Mouse (Mus musculus) megakaryocyte, embryonic 14.5 days (primary cell): Measurements from ENCODE around the gene Slc22a23. TPM values are rescaled to one million over a fixed set of nuclear protein-coding genes. Genes with fewer than 3 reads are reported as not detected.

Source experiments
- H3K27me3 ChIP-seq: replicated peaks from 2 replicates; pipeline ENCODE3; 2012; ENCODE audit warnings: inconsistent platforms
- H3K36me3 ChIP-seq: replicated peaks from 2 replicates; pipeline ENCODE3; 2012; ENCODE audit warnings: low read length, inconsistent platforms, mixed read lengths
- H3K4me1 ChIP-seq: 2 replicates; pipeline ENCODE4 v1.6.1; 2012; ENCODE audit warnings: inconsistent platforms
- H3K4me3 ChIP-seq: replicated peaks from 2 replicates; pipeline ENCODE3; 2012; ENCODE audit warnings: moderate library complexity, mild to moderate bottlenecking, inconsistent platforms
- H3K9me3 ChIP-seq: 2 replicates; pipeline ENCODE4 v1.6.1; 2012; ENCODE audit warnings: inconsistent platforms
- FLI1 ChIP-seq: IDR thresholded peaks from 2 replicates; pipeline ENCODE4 v1.6.1; 2012; ENCODE audit warnings: low read length, inconsistent platforms, mixed read lengths
- GATA1 ChIP-seq: IDR thresholded peaks from 3 replicates; pipeline ENCODE4 v1.6.1; 2012; ENCODE audit warnings: mixed read lengths, low read length, inconsistent platforms, borderline replicate concordance
- polyA plus RNA-seq: library from polyadenylated mRNA; stranded (reverse); fragments of >175 nt; gene quantifications from 2 replicates; pipeline ENCODE4 v1.2.3, GENCODE M21; 2012; ENCODE audit warnings: low replicate concordance; ENCODE audit not compliant: insufficient read depth

The Slc22a23 gene
- polyA plus RNA-seq, 1 experiment = 33.9 TPM

DNA sequence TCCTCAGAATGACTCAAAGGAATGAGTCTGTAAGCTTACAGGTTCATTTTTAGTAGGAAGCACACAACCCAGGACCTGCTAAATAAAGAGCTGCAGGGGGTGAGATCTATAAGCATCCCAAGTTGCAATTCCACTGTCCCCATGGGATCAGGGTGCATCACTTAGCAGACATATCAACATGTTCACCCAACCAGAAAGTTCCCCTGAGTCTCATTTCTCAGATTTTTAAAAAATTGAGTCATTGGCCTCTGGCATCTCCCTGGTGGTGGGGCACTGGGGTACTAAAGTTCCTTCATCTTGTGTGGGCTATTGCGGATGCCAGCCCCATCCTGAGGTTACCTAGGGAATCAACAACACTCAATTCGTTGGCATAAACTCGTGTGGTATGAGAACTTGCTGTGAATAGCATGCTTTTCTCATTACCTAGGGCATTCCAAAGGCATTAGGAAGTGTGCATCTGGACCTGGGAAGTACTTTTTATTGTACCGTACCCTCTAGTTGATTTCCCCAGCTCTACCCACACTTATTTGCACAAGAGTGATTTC lies 25.4 kb upstream of the Slc22a23 start:
- H3K36me3 ChIP-seq = no peaks in the 10 kb centered on the region
- no peak for TF ChIP-seq GATA1
- no peaks in the 10 kb centered on the region for H3K9me3 ChIP-seq
- H3K4me1 ChIP-seq = peaks cover 51% of the 10 kb centered on the region
- H3K4me3 ChIP-seq = no peak overlapping the region
- peaks cover 3% of the 10 kb centered on the region for H3K27me3 ChIP-seq

DNA sequence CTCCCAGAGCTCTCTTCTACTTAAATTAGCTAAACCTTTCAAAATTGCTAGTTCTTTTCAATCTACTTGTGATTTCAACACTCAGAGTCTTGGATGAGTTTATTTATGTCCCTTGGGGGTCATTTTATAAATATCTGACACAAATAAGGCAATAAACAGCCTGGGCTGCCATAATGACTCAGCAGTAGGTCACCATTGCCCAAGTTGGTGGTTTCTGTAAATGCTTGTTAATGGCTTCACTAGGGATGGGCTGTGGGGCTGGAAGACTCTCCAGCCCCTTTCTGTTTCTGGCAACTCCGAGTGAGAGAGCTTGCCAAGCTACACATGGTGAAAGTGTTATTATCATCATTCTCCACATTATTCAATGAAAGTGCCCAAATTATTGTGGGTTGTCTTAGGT lies 20.2 kb upstream of the Slc22a23 start:
- H3K36me3 ChIP-seq = no peaks in the 10 kb centered on the region
- TF ChIP-seq GATA1 (no peak), FLI1 (no peak)

DNA sequence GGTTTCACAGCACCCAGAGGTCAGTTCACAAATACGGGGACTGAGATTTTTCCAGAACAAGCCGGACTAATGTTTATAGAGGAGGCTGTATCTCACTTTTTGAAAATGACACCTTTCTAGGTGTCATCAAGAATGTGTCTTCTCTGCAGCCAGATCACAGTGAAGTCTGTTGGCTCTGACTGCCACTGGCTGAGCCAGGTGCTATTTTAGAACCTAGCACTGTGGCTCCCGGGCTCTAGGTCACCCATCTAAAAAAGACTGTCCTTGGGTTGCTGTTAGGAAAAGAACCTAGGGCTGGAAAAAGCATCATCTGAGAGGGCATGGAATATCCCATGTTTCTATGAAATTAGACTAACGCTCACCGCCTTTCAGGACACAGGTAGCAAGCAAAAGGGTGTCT lies 10.7 kb upstream of the Slc22a23 start:
- Histone ChIP-seq H3K27me3 (no peaks in the 10 kb centered on the region), H3K9me3 (no peaks in the 10 kb centered on the region), H3K4me3 (no peak overlapping the region), H3K4me1 (peaks cover 45% of the 10 kb centered on the region), H3K36me3 (no peaks in the 10 kb centered on the region)
- TF ChIP-seq GATA1 (no peak), FLI1 (no peak)

More for the DNA sequence above, 20.2 kb upstream of the Slc22a23 start:
- Histone ChIP-seq H3K9me3 (no peaks in the 10 kb centered on the region), H3K4me3 (no peak overlapping the region), H3K4me1 (peaks cover 73% of the 10 kb centered on the region), H3K27me3 (no peaks in the 10 kb centered on the region)

DNA sequence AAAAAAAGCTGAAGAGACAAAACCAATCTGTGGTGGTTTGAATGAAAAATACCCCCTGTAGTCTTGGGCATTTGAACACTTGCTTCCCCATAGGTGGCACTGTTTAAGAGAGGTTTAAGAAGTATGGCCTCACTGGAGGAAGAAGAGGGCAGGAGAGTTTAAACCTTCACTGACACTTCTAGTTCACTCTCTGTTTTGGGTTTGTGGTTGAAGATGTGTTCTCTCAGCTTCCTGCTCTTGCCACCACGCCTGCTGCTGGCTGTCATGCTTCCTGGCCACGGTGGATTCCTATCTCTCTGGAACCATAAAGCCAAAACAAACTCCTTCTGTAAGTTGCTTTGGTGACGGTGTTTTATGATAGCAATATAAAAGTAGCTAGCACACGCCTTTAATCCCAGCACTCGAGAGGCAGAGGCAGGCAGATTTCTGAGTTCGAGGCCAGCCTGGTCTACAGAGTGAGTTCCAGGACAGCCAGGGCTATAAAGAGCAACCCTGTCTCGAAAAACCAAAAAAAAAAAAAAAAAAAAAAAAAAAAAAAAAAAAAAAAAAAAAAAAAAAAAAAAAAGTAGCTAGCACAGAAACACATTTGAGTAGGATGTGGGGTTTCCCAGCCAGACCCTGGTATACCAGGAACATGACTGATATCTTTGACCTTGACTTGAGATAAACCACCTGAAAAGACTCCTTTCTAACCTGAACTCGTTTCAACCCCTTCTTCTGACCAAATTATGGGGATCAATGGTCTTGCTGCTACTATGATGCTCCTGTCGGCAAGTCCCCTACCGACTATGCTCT lies 10.0 kb upstream of the Slc22a23 start:
- no peaks in the 10 kb centered on the region for H3K27me3 ChIP-seq
- no peaks in the 10 kb centered on the region for H3K9me3 ChIP-seq
- no peak overlapping the region for H3K4me3 ChIP-seq
- H3K4me1 ChIP-seq = peaks cover 49% of the 10 kb centered on the region
- no peak for TF ChIP-seq FLI1
- H3K36me3 ChIP-seq = no peaks in the 10 kb centered on the region

DNA sequence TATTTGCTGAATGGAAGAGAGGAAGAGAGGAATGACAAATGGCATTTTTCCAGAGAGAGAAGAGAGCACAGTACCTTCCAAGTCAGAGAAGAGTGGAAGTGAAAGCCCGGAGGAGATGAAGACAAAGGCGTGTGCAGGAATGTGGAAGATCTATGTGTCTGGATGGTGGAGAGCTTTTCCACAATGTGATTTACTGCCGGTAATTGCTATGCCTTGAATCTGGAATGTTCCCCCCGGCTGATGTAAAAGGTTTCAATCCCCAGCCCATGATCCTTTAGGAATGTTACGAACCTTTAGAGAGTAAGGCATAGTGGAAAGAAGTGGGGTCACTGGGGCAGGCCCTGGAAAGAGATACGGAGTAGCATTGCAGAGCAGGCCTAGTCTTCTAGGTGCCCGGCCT lies 8.3 kb upstream of the Slc22a23 start:
- H3K4me3 ChIP-seq = no peak overlapping the region
- no peaks in the 10 kb centered on the region for H3K36me3 ChIP-seq
- H3K27me3 ChIP-seq = no peaks in the 10 kb centered on the region
- no peaks in the 10 kb centered on the region for H3K9me3 ChIP-seq
- H3K4me1 ChIP-seq = peaks cover 67% of the 10 kb centered on the region
- no peak for TF ChIP-seq FLI1
- TF ChIP-seq GATA1 = no peak

DNA sequence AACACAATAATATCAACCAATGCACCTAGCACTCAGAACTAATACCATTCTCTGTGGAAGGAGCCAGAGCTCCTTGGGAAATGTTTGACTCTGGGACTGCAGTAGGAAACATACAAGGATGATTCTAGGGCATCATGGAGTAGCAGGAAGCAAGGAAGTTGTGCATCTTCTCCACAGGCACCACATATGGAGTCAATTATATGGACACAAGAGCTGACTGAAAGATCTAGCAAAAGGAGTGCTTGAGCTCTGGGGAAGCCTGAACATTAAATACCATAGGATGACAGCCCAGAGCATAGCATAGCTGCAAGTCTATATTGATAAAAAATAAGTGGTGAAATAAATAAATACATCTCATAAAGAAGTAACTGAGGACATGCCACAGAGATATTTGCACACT lies 6.5 kb upstream of the Slc22a23 start:
- Histone ChIP-seq H3K4me1 (peaks cover 79% of the 10 kb centered on the region), H3K27me3 (no peaks in the 10 kb centered on the region), H3K36me3 (no peaks in the 10 kb centered on the region), H3K9me3 (no peaks in the 10 kb centered on the region), H3K4me3 (no peak overlapping the region)
- TF ChIP-seq FLI1 = no peak
- no peak for TF ChIP-seq GATA1

DNA sequence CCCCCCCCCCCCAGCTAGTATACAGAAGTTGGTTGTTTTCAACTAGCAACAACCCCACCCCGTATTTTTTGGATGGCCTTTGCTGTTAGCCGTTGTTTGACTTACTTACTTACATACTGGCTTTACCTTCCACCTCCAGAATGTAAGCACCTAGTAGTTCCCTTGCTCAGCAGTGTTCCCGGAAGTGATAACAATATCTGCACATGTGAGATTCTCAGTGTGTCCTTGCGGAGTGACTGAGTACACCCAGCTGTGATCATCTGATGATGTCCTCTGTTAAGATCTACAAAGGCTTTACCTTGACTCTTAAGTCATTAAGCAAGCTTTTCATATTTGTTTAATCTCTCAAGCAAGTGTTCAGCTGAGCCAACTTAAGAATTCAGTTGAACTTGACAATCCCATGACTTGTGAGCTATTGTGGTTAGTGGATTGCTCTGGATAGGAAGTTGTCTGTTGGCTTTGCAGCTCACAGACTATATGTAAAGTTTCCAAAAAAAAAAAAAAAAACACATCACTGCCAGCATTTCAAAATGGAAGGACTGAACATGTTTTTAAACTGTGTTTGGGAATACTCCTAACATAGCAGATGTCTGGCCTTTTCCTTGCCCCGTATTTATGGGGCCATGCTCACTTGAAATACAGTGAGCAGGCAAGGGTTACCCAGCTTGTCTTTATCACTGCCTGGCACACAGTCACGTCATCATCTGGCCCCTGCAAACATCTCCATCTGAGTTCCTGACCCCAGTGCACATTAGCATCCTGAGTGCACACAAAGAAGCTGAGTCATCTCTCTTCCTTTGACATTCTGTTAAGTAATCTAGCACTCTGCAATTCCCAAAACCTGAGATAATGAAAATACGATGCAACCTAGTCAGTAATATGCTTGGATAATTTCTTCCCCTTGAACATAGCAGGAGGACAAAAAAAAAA lies 3.2 kb upstream of the Slc22a23 start:
- Histone ChIP-seq H3K4me3 (peak overlapping the region; percentile 83), H3K36me3 (peaks cover 4% of the 10 kb centered on the region), H3K9me3 (no peaks in the 10 kb centered on the region), H3K4me1 (peaks cover 73% of the 10 kb centered on the region), H3K27me3 (no peaks in the 10 kb centered on the region)
- TF ChIP-seq FLI1 = no peak
- no peak for TF ChIP-seq GATA1

DNA sequence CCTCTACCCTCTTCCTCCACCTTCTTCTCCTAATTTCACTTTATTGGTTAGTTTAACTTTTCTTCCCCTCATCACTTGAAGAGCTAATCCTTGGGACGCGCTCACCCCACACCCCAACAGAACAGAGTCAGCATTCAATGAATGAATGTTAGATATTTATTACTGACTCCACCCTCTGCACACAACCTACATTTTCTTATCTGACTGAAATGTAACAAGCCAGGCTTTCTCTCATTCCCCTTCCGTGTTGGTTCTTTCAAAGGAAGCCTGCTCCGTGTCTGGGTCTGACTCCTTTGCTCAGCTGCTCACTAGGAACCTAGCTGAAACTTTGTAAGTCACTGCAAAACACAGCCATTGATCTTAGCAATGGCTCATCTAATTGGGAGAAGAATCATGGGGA lies 1.8 kb upstream of the Slc22a23 start:
- Histone ChIP-seq H3K4me3 (peak overlapping the region; percentile 70), H3K36me3 (peaks cover 15% of the 10 kb centered on the region), H3K4me1 (peaks cover 83% of the 10 kb centered on the region), H3K9me3 (no peaks in the 10 kb centered on the region), H3K27me3 (no peaks in the 10 kb centered on the region)
- TF ChIP-seq GATA1 (no peak), FLI1 (no peak)

DNA sequence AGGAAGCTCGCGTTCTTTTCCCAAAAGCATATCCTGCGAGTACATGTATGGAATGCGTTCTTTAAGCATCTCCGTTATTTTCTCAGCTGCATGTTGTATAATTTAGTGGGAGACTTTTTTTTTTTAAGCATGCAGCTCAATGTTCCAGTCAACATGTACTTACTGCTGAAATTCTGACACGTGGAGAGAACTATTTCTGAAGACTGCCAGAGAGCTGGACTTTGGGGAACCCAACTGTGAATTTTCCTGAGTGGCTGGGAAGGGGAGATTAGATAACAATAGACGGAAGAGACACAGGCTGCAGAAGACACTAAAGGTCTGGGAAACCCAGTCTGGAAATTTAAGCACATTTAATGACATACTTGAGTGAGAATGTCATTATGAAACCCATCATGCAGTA lies 1.3 kb upstream of the Slc22a23 start:
- no peak for TF ChIP-seq FLI1
- TF ChIP-seq GATA1 = no peak
- peaks cover 20% of the 10 kb centered on the region for H3K36me3 ChIP-seq
- no peak overlapping the region for H3K4me3 ChIP-seq
- peaks cover 82% of the 10 kb centered on the region for H3K4me1 ChIP-seq
- no peaks in the 10 kb centered on the region for H3K27me3 ChIP-seq
- no peaks in the 10 kb centered on the region for H3K9me3 ChIP-seq
